Mouse (Mus musculus): ENCODE measurements around the gene Gzmm. TPM values are rescaled to one million over a fixed set of nuclear protein-coding genes. Genes with fewer than 3 reads are reported as not detected.
A peak's percentile ranks its signal among the peaks of the same experiment; 100 is the strongest.

The Gzmm gene
- total and polyA plus RNA-seq, 2 experiments, result 0.09 to 0.37 TPM

GRCm38 (mm10) chr10:79728323-79729249 lies 39.8 kb downstream of the Gzmm start:
- DNase-seq (ENCODE audit: extremely low read depth, low read depth, low spot score), result no peak
- Histone ChIP-seq H3K27ac (replicated peaks; ENCODE audit: insufficient read depth, low read depth, low read length) (no peak overlapping the region), H3K27me3 (ENCODE audit: control insufficient read depth, insufficient read depth, low read length) (no peaks in the 10 kb centered on the region), H3K36me3 (ENCODE audit: control insufficient read depth, insufficient read depth, low read length) (no peaks in the 10 kb centered on the region), H3K9ac (ENCODE audit: low read depth, low read length) (no peak overlapping the region), H3K79me2 (ENCODE audit: control insufficient read depth, insufficient read depth, low read length) (no peaks in the 10 kb centered on the region), H3K4me1 (ENCODE audit: control insufficient read depth, insufficient read depth, low read length) (no peaks in the 10 kb centered on the region), H3K4me3 (ENCODE audit: insufficient read depth, low read depth, low read length) (no peak overlapping the region)
- 73% methylated on average over 28 of the region's 28 CpGs for WGBS
- TF ChIP-seq CTCF (IDR thresholded peaks at IDR 0.05; ENCODE audit: low read depth, low read length), result no peak
- no peak for TF ChIP-seq POLR2A (IDR thresholded peaks at IDR 0.05; ENCODE audit: extremely low read depth, insufficient read depth, low read length)

DNA sequence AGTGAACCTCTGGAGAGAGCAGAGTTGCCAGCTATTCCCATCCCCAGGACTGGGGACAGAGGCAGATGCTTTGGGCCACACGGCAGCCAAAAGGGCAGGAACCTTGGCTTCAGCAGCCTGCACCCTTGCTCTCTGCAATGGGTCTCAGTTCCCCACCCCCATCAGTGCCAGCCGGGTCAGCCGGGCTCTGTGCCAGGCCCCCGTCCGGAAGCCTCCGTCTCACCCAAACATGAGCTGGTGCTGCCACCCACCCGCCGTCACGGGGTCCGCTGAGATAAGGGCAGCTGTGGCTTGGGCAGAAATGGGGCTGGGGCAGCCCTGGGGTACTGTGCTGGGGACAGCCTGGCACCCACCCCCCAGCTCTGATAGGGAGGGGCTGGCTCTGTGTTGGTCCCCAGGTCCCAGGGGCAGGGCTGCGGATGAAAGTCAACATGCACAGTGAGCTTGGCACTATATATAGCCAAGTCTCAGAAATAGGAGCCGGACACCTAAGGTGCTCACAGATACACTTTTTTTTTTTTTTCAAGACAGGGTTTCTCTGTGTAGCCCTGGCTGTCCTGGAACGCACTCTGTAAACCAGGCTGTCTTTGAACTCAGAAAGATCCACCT lies 40.6 kb downstream of the Gzmm start:
- H3K79me2 ChIP-seq (ENCODE audit: control insufficient read depth, insufficient read depth, low read length), result no peaks in the 10 kb centered on the region
- no peak overlapping the region for H3K27ac ChIP-seq (replicated peaks; ENCODE audit: insufficient read depth, low read depth, low read length)
- 73% methylated on average over 13 of the region's 13 CpGs for WGBS
- DNase-seq (ENCODE audit: extremely low read depth, low read depth, low spot score), result no peak
- no peaks in the 10 kb centered on the region for H3K36me3 ChIP-seq (ENCODE audit: control insufficient read depth, insufficient read depth, low read length)
- H3K4me3 ChIP-seq (ENCODE audit: insufficient read depth, low read depth, low read length), result no peak overlapping the region
- no peaks in the 10 kb centered on the region for H3K27me3 ChIP-seq (ENCODE audit: control insufficient read depth, insufficient read depth, low read length)
- H3K9ac ChIP-seq (ENCODE audit: low read depth, low read length), result no peak overlapping the region
- H3K4me1 ChIP-seq (ENCODE audit: control insufficient read depth, insufficient read depth, low read length), result no peaks in the 10 kb centered on the region
- TF ChIP-seq POLR2A (IDR thresholded peaks at IDR 0.05; ENCODE audit: extremely low read depth, insufficient read depth, low read length) (no peak), CTCF (IDR thresholded peaks at IDR 0.05; ENCODE audit: low read depth, low read length) (no peak)

- no peak for DNase-seq (ENCODE audit: extremely low read depth, low read depth, low spot score)
- Histone ChIP-seq H3K4me1 (ENCODE audit: control insufficient read depth, insufficient read depth, low read length) (no peaks in the 10 kb centered on the region), H3K4me3 (ENCODE audit: insufficient read depth, low read depth, low read length) (no peak overlapping the region), H3K27ac (replicated peaks; ENCODE audit: insufficient read depth, low read depth, low read length) (no peak overlapping the region), H3K79me2 (ENCODE audit: control insufficient read depth, insufficient read depth, low read length) (no peaks in the 10 kb centered on the region), H3K9ac (ENCODE audit: low read depth, low read length) (no peak overlapping the region), H3K36me3 (ENCODE audit: control insufficient read depth, insufficient read depth, low read length) (peaks cover 18% of the 10 kb centered on the region), H3K27me3 (ENCODE audit: control insufficient read depth, insufficient read depth, low read length) (no peaks in the 10 kb centered on the region)
- no peak for TF ChIP-seq POLR2A (IDR thresholded peaks at IDR 0.05; ENCODE audit: extremely low read depth, insufficient read depth, low read length)
- TF ChIP-seq CTCF (IDR thresholded peaks at IDR 0.05; ENCODE audit: low read depth, low read length), result peak; percentile 67; the same call in 1 of the 2 replicates
- 88% methylated on average over 1 of the region's 1 CpGs for WGBS
Observed at GRCm38 (mm10) chr10:79732500-79732899, 43.7 kb downstream of the Gzmm start.

DNA sequence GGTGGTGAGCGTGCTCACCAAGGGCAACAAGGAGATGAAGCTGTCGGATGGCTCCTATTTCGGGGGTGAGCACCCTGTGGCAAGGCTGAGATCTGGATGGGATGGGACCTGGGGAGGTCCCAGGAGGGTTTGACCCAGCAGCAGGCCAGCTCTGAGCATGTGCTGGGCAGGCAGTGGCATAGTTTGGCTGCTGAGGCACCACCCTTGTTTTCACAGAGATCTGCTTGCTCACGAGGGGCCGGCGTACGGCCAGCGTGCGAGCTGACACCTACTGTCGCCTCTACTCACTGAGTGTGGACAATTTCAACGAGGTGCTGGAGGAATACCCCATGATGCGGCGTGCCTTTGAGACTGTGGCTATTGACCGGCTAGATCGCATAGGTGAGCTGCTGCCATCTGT lies 45.0 kb downstream of the Gzmm start:
- TF ChIP-seq POLR2A (IDR thresholded peaks at IDR 0.05; ENCODE audit: extremely low read depth, insufficient read depth, low read length) (no peak), CTCF (IDR thresholded peaks at IDR 0.05; ENCODE audit: low read depth, low read length) (no peak)
- 98% methylated on average over 15 of the region's 15 CpGs for WGBS
- Histone ChIP-seq H3K27ac (replicated peaks; ENCODE audit: insufficient read depth, low read depth, low read length) (no peak overlapping the region), H3K79me2 (ENCODE audit: control insufficient read depth, insufficient read depth, low read length) (no peaks in the 10 kb centered on the region), H3K4me1 (ENCODE audit: control insufficient read depth, insufficient read depth, low read length) (no peaks in the 10 kb centered on the region), H3K36me3 (ENCODE audit: control insufficient read depth, insufficient read depth, low read length) (peaks cover 20% of the 10 kb centered on the region), H3K4me3 (ENCODE audit: insufficient read depth, low read depth, low read length) (no peak overlapping the region), H3K27me3 (ENCODE audit: control insufficient read depth, insufficient read depth, low read length) (no peaks in the 10 kb centered on the region), H3K9ac (ENCODE audit: low read depth, low read length) (no peak overlapping the region)
- no peak for DNase-seq (ENCODE audit: extremely low read depth, low read depth, low spot score)

DNA sequence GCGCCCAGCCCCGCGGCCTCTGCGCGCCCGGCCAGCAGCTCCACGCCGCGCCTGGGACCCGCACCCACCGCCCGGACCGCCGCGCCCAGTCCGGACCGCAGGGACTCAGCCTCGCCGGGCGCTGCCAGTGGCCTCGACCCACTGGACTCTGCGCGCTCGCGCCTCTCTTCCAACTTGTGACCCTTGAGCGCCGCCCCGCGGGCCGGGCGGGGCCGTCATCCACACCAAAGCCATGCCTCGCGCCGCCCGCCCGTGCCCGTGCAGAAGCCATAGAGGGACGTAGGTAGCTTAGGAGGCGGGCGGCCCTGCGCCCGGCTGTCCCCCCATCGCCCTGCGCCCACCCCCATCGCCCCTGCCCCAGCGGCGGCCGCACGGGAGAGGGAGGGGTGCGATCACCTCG lies 46.5 kb downstream of the Gzmm start:
- Histone ChIP-seq H3K4me1 (ENCODE audit: control insufficient read depth, insufficient read depth, low read length) (no peaks in the 10 kb centered on the region), H3K9ac (ENCODE audit: low read depth, low read length) (no peak overlapping the region), H3K27me3 (ENCODE audit: control insufficient read depth, insufficient read depth, low read length) (no peaks in the 10 kb centered on the region), H3K27ac (replicated peaks; ENCODE audit: insufficient read depth, low read depth, low read length) (no peak overlapping the region), H3K79me2 (ENCODE audit: control insufficient read depth, insufficient read depth, low read length) (no peaks in the 10 kb centered on the region), H3K4me3 (ENCODE audit: insufficient read depth, low read depth, low read length) (no peak overlapping the region), H3K36me3 (ENCODE audit: control insufficient read depth, insufficient read depth, low read length) (peaks cover 23% of the 10 kb centered on the region)
- DNase-seq (ENCODE audit: extremely low read depth, low read depth, low spot score), result no peak
- WGBS, result 86% methylated on average over 48 of the region's 52 CpGs
- TF ChIP-seq CTCF (IDR thresholded peaks at IDR 0.05; ENCODE audit: low read depth, low read length), result no peak
- no peak for TF ChIP-seq POLR2A (IDR thresholded peaks at IDR 0.05; ENCODE audit: extremely low read depth, insufficient read depth, low read length)

Measured in liver, adult 2 months (tissue).